Mouse (Mus musculus) v-Abl transformed pro-B cells (cell line): ENCODE results near the gene Nodal.

Experiments used
- in situ Hi-C, 2 experiments: fragments of 400-800 bp; cut with MboI; formaldehyde crosslinking; loops; one replicate each; pipeline ENCODE4 v1.15.1; 2025; ENCODE audit not compliant: unreplicated experiment in 2 of 2

Gene Nodal

DNA sequence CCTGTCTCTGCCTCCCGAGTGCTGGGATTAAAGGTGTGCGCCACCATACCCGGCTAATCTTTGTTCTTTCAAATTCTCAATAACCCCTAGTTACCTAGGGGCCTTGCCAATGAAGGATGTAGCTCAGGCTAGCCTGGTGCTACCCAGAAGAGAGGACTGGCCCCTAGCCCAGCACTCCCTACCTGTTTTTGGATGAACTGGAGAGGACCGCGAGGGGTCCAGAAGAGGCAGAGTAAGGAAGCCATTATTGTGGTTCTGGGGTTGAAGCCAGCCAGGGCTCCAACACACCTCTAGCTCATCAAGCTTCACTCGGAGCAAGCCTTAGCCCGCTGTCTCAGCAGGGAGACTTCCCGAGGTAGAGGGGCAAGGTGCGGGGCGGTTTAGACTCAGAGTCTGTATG, at the start of gene Nodal:
Gene Nodal, plus strand, starts transcription at position 301 of the 400 bp plus-strand sequence.
- in situ Hi-C loops = no loop called here

DNA sequence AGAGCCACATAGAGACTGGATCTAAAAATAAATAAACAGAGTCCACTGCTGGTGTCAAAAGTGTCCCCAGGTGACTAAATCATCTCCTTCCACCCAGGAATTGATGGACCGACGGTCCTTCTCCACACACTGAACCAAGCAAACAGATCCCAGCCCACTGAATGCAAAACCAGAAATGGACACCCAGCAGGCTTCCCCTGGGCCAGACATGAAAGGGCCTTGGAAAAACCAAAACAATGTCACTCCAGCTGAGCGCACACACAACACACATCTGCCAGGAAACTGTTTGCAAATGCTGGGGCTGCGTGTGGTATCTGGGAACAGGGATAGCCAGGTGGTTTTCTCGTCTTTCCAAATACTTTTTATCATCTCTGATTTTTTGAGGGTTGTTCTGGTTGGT, 48.0 kb upstream of the Nodal start:
- in situ Hi-C loops = no loop called here

DNA sequence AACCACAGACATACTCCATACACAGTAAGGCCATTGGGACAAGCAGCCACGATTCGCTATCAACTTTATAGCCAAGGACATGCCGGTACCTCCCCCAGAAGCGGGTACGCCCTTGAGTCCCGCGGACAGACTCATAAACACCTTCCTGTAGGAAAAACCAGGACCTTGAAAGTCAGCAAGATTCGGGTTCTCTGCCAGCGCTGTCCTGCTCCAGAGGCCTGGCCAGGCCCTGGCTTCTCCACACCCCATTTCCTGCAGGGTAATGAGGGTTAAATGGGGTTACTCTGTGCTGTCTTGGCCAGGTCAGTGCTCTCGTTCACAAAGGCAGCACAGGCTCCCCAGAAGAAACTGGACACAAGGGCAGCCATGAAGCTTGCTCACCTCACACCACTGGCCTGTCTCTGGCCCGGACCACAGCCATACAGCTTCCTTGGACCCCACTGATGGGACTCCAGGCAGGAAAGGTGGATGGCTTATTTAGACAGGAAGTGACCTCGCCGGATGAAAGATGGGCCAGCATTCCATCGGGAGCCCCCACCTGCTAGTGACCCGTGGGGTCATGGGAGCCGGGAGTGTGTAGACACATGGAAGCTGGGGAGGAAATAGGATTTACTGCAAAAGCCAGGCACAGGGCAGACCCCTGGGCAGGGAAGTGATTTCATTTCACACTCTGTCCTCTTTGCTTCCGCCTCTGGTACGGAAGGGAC, 47.3 kb upstream of the Nodal start:
- in situ Hi-C loops = no loop called here

DNA sequence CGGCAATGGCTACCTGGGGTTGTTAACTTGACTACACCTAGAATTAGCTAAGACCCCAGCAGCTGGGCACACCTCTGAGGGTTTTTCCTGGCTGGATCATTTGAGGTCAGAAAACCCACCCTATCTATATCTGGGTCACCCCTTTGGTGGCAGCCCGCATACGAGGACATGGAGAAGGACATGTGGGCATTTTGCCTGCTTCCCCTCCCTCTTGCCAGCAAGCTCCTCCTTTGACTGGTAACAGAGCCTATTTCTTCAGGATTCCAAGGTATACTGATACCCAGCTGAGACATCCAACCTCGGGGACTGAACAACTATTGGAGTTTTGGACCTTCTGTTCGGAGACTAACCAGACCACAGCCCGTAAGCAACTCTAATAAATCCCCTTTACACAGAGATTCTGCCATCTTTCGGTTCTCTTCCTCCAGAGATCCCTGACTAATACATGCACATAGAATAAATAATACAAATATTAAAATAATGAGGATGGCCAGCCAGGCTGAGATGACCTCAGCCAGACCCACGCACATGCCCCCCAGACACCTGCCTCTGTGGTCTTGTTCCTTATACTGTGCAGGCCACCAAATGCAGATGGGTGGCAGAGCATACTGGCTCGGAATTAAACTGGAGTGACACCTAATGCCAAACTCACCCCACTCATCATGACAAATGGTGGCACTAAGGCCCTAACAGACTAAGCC, 45.7 kb upstream of the Nodal start:
- in situ Hi-C loops = no loop called here

DNA sequence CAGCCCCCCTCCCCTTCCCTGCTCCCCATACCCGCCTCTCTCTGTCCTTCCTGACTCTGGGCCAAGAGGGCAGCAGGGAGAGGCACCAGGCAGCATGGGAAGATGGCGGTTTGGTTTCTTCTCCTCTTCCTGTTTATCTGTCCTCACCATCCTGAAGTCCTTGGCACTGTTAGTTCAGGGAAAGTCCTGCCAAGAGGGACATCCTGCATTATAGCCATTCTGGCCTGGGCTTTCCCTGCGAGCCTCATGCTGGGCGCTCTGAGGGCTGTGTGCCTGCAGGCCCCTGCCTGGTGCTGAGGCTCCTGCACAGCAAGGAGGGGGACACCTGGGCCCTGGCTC, 45.2 kb upstream of the Nodal start:
- in situ Hi-C loops = no loop called here

DNA sequence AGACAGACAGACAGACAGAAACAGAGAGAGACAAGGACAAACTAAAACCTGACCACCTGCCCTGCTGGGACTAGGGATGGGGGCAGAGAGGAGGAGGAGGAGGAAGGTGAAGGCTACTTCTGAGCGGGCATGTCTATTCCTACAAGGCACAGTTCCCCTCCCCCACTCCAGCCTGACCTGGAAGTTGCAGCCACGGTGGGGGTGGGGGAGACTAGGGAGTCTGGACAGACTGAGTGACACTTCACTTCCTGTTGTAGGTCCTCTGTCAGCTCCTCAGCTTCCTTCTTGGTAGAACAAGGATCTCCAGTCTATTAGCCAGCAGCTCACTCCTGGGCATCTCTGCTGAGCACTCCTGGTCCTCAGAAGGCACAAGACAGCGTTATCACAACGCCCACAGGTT, 43.7 kb upstream of the Nodal start:
- in situ Hi-C loops = no loop called here

DNA sequence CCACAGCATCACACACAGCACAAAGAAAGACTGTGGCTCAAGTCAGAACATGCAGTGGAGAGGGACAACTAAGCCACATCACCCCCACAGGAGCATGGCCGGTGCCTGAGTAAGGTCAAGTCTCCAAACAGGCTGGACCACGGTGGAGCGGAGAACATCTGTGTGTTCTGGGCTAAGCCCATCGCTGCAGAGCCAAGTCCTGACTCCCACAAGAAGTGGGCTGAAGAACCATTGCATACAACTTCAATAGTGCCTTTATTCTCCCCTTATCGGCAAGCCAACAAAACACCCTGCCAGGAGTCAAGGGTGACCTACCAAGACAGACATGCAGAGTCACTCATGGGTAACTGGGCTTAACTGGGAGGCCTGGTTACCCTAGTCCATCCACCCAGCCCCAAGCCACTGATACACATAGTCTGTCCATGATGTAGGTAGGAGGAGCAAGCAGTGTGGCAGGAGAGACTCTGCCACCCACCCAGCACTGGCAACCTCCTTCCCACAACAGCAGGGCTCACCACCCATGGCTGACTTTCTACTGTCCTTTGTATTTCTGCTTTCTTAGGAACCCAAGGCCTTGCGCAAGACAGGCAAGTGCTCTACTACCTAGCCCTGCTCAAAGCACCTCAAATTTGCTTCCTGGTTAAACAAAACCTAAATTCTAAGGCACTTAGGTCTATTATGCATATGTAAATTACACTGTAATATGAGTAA, 42.8 kb upstream of the Nodal start:
- in situ Hi-C loops = no loop called here

DNA sequence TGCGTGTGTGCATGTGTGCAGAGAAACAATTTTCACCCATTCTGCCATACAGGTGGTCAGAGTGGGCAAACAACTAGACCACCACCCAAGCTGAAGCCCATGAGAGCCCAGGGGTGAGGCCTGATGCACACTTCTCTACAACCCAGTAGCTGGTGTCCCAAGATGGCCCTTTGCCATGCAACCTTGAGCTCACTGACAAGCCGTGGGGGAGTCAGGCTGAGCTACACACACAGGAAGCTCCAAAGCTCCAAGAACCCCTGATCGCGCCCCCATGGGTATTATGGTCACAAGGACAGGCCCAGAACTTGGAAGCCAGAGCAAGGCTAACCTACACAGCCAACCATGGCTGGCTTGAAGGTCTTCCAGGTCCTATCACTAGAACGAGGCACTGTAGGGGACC, 39.7 kb upstream of the Nodal start:
- in situ Hi-C loops = no loop called here

DNA sequence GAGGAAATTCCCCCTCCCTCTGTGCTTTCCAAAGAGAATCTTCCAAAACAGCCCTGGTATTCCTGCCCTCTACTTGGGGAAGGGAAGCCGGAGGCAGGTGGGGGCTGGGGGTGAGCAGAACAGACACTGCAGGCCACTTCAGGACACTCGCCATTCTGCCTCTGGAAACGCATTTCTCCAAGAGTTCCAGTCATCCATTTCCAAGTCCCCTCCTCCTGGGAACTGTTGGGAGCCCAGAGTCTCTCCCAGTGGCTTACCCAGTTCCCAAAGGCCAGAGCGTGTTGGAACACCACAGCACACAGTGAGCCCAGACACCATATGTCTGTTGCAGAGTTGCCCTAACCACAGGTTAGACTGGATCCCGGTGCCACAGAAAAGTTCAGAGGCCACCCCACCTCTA, 39.1 kb upstream of the Nodal start:
- in situ Hi-C loops = no loop called here

DNA sequence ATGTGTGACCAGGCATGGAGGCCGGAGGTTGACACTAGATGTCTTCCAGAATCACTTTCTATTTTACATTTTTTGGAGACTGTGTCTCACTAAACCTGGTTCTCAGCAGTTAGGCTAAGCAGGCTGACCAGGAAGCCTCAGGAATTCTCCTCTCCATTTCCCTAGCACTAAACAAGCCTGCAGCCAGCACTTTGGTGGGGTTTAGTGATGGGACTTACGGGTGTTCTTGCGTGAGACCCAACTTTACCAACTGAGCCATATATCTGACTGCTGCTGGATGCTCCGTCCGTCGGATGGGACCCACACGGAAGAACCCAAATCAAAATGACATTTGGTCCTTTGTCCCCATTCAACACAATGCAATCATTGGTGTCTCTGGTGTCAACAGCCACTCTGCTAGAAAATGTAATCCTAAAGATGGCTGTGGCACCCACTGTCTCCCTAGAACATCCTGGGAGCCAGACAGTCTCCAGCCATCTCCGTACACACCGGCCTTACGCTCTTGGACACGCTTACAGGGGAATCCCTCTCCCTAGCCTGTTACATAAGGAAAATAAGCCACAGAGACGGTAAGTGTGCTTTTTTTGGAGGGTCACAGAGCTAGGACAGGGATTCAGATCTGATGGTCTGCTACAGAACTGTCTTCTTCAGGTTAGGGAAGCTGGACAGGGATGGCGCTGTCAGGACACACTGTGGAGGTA, 38.3 kb upstream of the Nodal start:
- in situ Hi-C loops = no loop called here

DNA sequence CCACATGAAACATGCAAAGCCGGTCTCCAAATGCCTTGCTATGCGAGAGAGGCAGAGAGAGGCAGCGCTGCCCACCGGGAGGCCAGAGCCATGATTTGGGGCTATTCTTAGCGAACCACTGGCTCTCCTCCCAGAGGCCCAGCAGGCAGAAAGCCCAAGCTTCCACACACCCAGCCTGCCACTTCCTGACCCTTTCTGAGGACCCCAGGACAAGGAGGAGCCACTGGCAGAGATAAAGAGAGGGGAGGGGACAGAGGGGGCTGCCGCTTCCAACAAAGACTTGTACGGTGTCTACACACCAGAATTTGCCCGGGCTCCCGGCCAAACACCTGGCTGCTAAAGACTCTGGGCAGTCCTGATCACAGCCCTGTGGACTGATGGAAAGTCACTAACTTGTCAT, 37.6 kb upstream of the Nodal start:
- in situ Hi-C loops = no loop called here

DNA sequence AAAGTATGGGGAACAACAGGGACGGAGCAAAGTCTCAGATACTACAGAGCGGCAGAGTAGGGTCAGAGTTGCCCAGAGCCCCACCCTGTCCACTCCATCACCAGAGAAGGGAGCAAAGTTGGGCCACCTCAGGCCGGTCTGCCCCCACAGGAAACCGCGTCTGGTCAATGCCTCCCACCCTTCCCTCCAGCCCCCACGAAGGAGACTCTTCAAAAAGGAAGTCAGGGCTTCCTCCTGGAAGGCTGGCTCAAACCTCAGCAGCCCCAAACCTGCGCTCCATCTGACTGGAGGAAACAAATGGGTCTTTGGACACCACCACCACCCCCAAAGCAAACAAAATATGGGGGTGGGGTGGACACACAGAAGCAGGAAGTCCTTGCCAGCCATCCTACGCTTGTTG, 35.9 kb upstream of the Nodal start:
- in situ Hi-C loops = no loop called here

DNA sequence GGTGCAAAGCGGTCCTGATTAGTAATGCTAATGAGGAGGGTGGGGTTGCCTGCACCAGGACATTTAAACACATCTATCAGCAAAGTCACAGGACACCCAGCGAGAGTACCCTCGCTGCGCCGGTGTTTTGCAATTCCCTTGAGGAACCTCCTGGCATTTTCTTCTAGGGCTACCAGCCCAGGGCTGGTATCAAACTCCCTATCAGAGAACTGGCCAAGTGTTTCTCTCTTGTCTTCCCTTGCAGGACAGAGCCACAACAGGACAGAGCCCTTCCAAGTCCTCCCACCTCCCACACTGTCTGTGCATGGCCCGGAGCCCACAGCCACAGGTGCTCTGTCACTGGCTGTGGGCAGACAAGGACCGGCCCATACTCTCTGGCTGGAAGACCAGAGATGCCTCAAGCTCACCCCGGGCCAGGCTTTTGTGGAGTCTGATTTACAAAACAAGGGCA, 35.5 kb upstream of the Nodal start:
- in situ Hi-C loops = no loop called here

DNA sequence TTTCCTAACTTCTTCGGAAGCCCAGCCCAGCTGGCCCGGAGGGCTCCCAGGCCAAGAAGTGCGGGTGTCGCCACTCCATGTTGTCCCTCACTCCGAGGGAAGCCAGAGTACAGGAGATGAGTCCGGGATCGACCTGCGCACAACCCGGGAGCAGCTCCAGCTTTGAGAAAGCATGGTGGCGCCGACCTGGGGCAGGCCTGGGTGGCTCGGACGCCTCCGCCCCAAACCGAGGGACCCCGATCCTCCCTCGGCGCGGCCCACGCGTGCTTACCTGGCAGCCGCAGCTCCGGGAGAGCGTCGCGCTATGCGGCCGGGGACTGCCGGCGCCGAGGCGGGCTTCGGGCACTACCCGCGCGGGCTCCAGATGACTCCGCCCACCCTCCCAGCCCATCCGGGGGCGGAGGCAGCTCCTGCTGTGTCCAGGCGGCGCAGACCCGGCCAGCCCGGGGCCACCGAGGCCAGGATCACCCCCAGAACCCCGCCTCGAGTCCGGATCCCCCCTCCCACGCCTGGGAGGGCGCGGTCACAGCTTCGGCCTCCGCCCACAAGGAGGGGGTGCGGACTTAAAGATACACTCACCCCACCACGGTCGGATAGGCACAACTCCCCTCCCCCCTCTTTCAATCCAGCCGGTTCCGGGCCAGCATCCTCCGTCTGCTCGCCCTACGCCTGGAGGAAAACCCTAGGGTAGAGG, 34.6 kb upstream of the Nodal start, which contains the start of gene Pald1:
Gene Pald1, minus strand, starts transcription at position 510 of the 694 bp plus-strand sequence.
- in situ Hi-C loops = no loop called here

DNA sequence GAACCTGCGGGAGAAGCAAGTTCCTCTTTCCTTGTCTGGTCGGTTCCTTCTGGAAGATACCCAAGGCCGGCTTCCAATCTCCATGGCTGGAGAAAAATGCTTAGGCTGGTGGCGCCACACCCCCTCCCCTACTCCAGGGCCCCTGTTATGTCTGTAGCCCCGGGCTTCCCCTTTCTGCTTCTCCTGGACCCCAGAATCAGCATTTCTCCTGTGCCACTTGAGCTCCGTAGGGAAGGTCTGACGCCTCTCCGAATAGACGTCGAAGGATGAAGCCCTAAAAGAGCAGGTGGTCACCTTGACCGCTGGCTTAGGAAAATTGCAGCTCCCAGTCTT, 34.1 kb upstream of the Nodal start:
- in situ Hi-C loops = no loop called here

DNA sequence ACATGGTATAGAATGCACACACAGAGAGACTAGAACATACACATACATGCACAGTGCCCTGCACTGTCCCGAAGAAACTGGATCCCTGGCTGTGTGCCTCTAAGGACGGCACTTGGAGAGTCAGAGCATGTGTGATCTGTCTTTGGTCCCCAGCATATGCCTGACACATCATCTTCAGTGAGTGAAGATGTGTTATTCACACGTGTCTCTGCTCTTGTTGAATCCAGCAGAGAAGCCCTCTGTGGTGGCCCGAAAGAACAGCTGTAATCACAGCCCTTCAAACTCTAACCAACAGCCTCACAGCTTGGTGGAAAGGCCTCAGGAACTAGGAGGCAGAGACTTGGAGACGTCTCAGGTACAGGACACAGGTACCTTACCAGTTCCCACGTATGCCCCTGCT, 32.6 kb upstream of the Nodal start:
- in situ Hi-C loops = no loop called here

DNA sequence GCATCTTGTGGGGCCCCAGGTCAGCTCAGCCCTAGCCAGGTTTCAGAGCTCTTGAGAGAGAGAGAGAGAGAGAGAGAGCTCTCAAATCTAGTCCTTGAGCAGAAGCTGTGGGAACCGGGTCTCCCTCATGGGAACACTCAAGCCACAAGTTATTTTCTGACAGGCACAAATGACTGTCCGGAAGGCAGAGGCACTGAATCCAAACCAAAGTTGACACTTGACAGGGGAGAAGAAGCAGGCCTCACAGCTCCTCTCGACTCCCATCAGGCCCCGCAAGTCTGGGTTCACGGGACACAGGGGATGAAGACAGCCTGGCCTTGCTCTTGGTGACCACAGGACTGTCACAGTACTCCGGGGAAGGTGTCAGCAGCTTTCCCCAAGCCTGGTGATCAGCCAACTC, 31.5 kb upstream of the Nodal start:
- in situ Hi-C loops = no loop called here

DNA sequence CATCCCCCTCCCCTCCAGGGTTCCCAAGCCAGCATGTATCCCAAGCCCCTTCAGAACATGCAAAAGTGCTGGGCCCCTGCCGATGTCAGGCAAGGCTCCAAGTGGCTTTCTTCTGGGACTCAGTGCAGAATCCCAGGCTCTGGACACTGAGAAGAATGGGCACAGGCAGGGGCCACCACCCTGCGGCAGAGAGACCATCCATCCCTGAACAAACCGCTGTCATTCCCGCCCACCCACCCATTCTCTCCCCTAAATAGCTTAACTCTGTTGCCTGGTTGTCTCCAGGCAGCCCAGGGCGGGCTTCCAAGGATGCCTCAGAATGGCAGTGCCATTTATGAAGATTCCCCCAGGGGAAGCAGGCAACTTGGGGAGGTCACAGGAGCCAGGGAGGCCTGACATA, 28.8 kb upstream of the Nodal start:
- in situ Hi-C loops = no loop called here

DNA sequence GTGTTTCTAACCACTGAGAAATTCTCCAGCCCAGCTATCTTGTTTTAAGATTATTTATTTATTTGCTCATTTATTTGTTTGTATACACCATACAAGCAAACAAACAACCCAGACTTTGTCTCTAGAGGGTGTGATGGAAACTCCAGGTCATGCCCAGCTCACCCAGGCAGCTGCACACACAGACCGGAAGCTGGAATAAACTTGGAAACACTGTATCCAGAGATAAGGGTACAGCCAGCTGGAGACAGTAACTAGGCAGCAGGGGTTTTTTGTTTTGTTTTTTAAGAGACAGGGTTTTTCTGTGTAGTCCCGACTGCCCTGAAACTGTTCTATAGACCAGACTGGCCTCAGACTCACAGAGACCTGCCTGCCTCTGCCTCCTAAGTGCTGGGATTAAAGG, 27.6 kb upstream of the Nodal start:
- in situ Hi-C loops = no loop called here

DNA sequence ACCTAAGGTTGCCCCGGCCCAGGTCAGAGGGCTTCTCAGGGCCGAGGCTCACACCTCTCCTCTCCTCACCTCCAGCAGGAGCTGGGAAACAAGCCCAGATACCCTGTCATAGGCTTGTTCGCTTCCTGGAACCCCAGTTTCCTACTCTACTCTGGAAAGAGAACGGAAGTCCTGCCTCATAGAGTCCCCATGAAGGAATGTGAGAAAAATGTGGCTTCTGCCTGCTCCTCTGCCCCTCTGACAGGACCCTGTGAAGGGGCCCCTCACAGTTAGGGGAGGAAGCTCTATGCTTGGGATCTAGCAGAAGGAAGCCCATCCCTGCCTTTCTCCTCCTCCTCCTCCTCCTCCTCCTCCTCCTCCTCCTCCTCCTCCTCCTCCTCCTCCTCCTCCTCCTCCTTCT, 25.2 kb upstream of the Nodal start:
- in situ Hi-C loops = no loop called here
